Mouse (Mus musculus): ENCODE data around the gene Tbkbp1. TPM values are rescaled to one million over a fixed set of nuclear protein-coding genes. Genes with fewer than 3 reads are reported as not detected.

Tbkbp1 gene
- polyA plus RNA-seq, 1 experiment from 2014 or later: 6.5 TPM

DNA sequence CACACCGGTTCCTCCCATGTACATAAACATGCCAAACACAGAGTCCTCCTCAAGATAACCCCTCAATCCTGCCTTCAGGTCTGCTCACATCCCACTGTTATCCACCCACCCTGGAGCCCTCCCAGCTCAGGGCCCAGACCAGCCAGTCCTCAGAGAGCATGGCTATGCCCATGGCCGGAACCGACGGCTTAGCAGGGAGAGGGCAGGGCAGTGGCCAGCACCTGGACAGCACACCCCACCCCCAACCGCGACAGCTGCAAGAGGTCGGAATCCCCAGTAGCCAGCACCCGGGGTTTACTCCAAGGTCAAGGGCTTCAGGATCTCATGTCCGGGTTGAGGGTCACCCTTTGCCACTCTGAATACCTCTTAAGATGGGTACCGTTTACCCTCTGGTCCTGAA, 31.1 kb downstream of the Tbkbp1 start:
- Histone ChIP-seq H3K36me3 (replicated peaks) (no peaks in the 10 kb centered on the region), H3K4me3 (replicated peaks) (no peak overlapping the region), H3K4me2 (no peak overlapping the region), H3K27ac (no peak overlapping the region), H3K9ac (no peak overlapping the region), H3K4me1 (peaks cover 28% of the 10 kb centered on the region), H3K9me3 (no peaks in the 10 kb centered on the region), H3K27me3 (peaks cover 47% of the 10 kb centered on the region)
- no peak for ATAC-seq (ENCODE audit: low FRiP score)
- 58% methylated on average over 10 of the region's 10 CpGs for WGBS

DNA sequence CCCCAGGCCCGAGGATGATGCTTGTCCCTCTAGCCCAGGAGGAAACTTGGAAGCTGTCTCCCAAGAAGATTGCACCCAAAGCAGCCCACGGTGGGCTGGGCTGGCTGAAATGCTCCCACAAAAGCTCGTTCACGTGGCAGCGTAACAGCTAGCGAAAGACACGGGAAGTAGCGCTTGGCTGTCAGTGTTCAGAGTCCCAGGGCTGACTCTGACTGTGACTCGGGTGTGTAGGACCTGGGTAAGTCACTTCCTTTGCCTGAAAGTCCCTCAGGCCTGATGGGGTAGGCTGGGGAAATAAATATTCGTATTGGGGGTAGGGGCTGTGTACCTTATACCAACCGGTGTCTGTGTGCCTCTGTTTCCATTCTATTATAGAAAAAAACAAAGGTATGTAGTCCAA, 35.5 kb downstream of the Tbkbp1 start:
- Histone ChIP-seq H3K4me1 (peaks cover 24% of the 10 kb centered on the region), H3K9me3 (no peaks in the 10 kb centered on the region), H3K9ac (no peak overlapping the region), H3K4me2 (peak overlapping the region; percentile 69), H3K27me3 (peaks cover 85% of the 10 kb centered on the region), H3K27ac (no peak overlapping the region), H3K4me3 (replicated peaks) (peak overlapping the region; percentile 41), H3K36me3 (replicated peaks) (no peaks in the 10 kb centered on the region)
- no peak for ATAC-seq (ENCODE audit: low FRiP score)
- WGBS: 7% methylated on average over 11 of the region's 11 CpGs

DNA sequence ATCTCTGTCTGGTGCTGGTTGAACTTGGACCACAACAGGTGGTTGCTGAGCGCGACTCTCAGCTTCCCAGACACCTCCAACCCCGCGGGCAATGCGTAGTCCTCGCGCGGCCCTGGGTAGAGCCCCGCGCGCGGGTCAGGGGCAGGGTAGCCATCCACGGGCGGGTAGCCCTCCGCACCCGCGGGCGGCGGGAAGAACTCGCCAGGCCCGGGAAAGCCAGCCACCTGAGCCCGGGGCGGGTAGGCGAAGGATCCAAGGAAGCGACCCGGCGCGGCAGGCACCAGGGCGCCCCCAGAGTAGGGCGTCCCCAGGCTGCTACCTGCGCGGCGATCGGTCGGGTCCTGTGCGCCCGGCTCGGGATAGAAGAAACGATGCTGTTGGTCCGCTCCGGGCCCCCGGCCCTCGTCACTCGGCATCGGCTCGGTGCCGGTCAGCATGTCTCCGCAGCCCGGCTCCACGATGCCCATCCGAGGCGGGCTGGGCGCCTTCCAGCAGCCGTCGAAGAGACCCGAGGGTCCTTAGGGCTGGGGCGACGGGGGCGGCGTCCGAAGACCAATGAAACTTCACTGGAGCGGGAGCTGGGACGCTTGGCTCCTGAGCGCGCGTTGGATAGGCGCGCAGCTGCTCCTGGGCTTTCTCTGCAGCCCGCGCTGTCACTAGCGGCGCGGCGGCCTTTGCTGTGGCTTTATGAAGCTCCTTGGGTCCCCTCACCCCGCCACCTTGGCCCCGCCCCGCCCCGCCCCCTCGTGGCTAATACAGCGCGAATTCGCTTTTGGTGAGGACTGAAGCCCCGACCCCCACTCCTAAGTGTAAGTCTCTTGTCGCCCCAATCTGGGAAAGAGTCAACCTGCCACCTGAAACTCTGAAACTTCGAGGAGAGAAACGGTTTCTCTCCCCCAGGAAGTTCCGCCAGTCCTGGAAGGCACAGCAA, 36.4 kb downstream of the Tbkbp1 start, which contains the start of gene Tbx21:
TSS of gene Tbx21 (minus strand) at position 661 of the 931 bp plus-strand sequence.
- ATAC-seq (ENCODE audit: low FRiP score): no peak
- peak within 1 kb of the TSS; percentile 69 for H3K4me2 ChIP-seq
- peak within 1 kb of the TSS; percentile 42; the same call in 1 of the 2 replicates for H3K9ac ChIP-seq
- no peaks in the 10 kb centered on the region for H3K9me3 ChIP-seq
- under 1% methylated on average over 86 of the region's 87 CpGs for WGBS
- H3K4me3 ChIP-seq (replicated peaks): peak within 1 kb of the TSS; percentile 41
- H3K4me1 ChIP-seq: peaks cover 21% of the 10 kb centered on the region
- H3K36me3 ChIP-seq (replicated peaks): no peaks in the 10 kb centered on the region
- no peak within 1 kb of the TSS for H3K27ac ChIP-seq
- peaks cover 88% of the 10 kb centered on the region for H3K27me3 ChIP-seq

DNA sequence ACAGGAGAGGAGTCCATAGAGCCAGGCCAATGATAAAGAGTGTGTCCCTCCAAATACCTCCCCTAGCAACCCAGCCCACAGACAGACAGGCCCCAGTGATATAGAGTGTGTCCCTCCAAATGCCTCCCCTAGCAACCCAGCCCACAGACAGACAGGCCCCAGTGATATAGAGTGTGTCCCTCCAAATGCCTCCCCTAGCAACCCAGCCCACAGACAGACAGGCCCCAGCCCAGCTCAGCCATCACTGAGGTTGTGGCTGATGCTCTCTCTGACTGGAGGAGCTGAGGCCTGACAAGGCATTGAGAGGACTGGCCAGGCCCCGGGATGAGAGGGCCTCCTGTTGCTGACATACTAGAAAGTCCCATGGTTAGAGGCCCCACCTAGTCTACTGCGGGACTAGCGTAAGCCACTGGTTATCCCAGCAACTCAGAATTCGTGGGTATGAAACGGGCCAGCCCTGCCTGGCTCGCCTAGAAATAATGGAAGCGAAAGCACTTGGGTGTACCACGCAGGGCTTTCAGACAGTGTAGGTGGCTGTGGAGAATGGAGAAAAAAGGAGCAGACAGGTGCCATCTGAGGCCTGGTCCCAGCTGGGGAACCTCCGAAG, 38.7 kb downstream of the Tbkbp1 start:
- H3K27me3 ChIP-seq: peaks cover 75% of the 10 kb centered on the region
- 83% methylated on average over 9 of the region's 9 CpGs for WGBS
- no peaks in the 10 kb centered on the region for H3K9me3 ChIP-seq
- H3K36me3 ChIP-seq (replicated peaks): no peaks in the 10 kb centered on the region
- H3K9ac ChIP-seq: no peak overlapping the region
- H3K27ac ChIP-seq: no peak overlapping the region
- no peak overlapping the region for H3K4me2 ChIP-seq
- no peak for ATAC-seq (ENCODE audit: low FRiP score)
- no peak overlapping the region for H3K4me3 ChIP-seq (replicated peaks)
- peaks cover 21% of the 10 kb centered on the region for H3K4me1 ChIP-seq

DNA sequence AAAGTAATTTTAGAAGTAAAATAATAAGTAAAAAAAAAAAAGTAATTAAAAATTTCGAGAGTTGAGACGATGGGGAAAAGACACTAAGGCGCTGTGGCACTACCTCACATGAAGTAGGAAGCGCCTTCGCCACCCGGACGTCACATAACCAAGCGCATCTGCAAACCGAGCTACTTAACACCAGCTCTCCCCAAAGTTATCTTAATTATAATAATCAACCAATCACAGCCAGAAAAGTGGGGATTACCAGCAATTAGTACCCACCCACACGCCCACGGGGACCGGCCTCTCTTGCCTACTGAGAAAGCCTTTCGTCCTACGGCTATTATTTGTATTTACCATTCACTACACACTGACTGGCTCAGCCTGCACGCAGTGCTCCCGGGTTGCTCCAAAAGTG, 42.3 kb downstream of the Tbkbp1 start:
- Histone ChIP-seq H3K9ac (no peak overlapping the region), H3K9me3 (no peaks in the 10 kb centered on the region), H3K4me1 (peaks cover 3% of the 10 kb centered on the region; the same call in 1 of the 2 replicates), H3K27ac (no peak overlapping the region), H3K27me3 (peaks cover 42% of the 10 kb centered on the region), H3K4me2 (no peak overlapping the region), H3K4me3 (replicated peaks) (no peak overlapping the region), H3K36me3 (replicated peaks) (no peaks in the 10 kb centered on the region)
- WGBS: 70% methylated on average over 16 of the region's 16 CpGs
- no peak for ATAC-seq (ENCODE audit: low FRiP score)

DNA sequence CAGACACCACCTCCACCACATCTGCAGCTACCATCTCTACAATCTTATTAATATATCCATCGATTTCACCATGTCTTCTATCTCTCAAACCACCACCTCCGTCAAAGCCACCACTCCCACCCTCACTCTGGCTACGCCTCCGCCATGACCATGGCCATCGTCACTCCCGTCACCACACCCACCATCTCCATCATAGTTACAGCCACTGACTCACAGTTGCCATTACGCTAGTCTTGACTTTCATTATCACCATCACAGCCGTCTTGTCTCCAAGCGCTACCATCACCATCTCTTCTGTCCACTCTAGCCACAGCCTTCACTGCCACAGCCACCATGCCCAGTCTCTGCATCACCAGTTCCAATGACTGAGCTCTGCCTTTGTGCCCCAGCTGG, 47.2 kb downstream of the Tbkbp1 start:
- no peaks in the 10 kb centered on the region for H3K4me1 ChIP-seq

DNA sequence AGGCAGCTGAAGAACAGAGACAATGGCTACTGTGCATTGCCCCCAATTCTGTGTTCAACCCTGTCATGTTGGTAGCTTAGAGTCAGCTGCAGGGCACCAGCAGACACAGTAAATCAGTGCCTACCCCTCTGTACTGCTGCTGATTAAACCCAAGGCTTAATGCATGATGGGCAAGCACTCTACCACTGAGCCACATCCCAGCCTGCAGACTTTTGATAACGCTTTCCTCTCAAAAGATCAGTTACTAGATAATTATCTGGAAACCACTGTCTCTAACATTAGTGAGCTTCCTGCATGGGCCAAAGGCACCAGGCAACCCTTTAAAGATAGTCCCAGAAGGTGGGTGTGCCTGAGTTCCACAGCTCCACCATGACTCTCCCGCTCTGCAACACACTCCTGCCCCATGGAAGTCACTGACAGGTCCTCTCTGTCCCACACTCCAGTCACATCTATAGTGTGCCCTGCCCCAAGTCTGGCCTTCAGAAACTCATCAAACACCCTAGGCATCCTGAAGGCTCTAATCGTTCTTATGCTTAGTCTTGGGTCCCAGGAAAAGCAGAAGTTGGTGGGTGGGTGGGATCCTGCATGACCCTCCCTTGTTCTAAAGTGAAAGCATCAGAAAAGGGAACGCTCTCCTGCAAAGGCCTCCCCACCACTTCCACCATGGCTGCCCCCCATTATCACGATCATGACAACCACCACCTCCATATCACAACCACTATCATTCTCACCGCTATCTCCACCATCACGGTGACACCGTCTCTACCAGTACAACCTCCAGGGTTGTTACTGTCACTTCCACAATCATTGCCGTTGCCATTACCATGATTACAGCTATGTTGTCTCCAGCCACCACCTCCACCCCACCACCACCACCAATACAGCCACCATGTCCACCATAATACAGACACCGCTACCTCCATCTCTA, 47.9 kb downstream of the Tbkbp1 start:
- Histone ChIP-seq H3K4me2 (no peak overlapping the region), H3K4me1 (0 out of 2 replicates have a peak, but pooled peaks cover 3% of the 10 kb centered on the region), H3K9ac (no peak overlapping the region), H3K4me3 (replicated peaks) (no peak overlapping the region), H3K27ac (no peak overlapping the region), H3K9me3 (no peaks in the 10 kb centered on the region), H3K36me3 (replicated peaks) (no peaks in the 10 kb centered on the region), H3K27me3 (peaks cover 33% of the 10 kb centered on the region)
- ATAC-seq (ENCODE audit: low FRiP score): no peak
- 95% methylated on average over 10 of the region's 10 CpGs for WGBS

More for the DNA sequence above, 47.2 kb downstream of the Tbkbp1 start:
- peaks cover 26% of the 10 kb centered on the region for H3K27me3 ChIP-seq
- H3K9me3 ChIP-seq: no peaks in the 10 kb centered on the region
- ATAC-seq (ENCODE audit: low FRiP score): no peak
- WGBS: 94% methylated on average over 9 of the region's 9 CpGs
- no peak overlapping the region for H3K4me3 ChIP-seq (replicated peaks)
- H3K4me2 ChIP-seq: no peak overlapping the region
- no peak overlapping the region for H3K9ac ChIP-seq
- H3K36me3 ChIP-seq (replicated peaks): no peaks in the 10 kb centered on the region
- H3K27ac ChIP-seq: no peak overlapping the region

DNA sequence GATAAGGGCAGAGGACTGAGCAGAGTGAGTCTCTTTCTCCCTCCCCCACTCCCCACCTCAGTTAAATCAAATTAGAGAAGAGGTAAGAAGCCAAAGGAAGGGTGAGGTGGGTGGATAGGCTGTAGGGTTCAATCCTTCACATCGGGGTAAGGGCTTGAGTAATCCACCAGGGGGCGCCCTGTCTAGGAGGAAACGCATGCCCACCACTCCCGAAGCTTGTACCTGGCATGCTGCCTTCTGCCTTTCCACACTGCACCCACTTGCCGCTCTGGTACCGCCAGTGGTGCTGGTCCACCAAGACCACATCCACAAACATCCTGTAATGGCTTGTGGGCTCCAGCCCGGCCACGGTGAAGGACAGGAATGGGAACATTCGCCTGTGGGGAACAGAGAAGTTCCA, 49.6 kb downstream of the Tbkbp1 start:
- H3K9me3 ChIP-seq: no peaks in the 10 kb centered on the region
- H3K36me3 ChIP-seq (replicated peaks): no peaks in the 10 kb centered on the region
- H3K4me1 ChIP-seq: 0 out of 2 replicates have a peak, but pooled peaks cover 3% of the 10 kb centered on the region
- peaks cover 41% of the 10 kb centered on the region for H3K27me3 ChIP-seq
- H3K9ac ChIP-seq: no peak overlapping the region
- no peak overlapping the region for H3K4me3 ChIP-seq (replicated peaks)
- WGBS: 23% methylated on average over 9 of the region's 9 CpGs
- ATAC-seq (ENCODE audit: low FRiP score): no peak
- no peak overlapping the region for H3K27ac ChIP-seq
- no peak overlapping the region for H3K4me2 ChIP-seq

DNA sequence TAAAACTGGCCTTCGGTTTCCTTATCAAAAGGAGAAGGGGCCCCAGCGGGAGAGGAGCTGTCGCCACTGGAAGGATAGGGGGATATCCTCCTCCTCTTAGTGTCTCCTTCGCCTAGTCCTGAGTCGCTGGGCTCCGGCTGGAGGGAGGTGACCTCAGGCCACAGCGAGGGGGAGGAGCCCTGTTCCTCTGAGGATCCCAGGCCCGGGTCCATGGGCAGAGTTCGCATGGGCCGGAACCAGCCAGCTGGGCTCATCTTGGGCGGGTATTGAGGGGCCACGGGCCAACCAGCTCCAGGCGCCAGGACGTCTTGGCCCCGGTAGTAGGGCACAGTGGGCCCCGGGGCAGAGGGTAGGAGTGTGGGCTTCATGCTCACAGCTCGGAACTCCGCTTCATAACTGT, 52.5 kb downstream of the Tbkbp1 start:
- WGBS: 28% methylated on average over 18 of the region's 18 CpGs
- Histone ChIP-seq H3K4me1 (0 out of 2 replicates have a peak, but pooled peaks cover 3% of the 10 kb centered on the region), H3K9me3 (no peaks in the 10 kb centered on the region), H3K4me3 (replicated peaks) (no peak overlapping the region), H3K9ac (no peak overlapping the region), H3K36me3 (replicated peaks) (no peaks in the 10 kb centered on the region), H3K27me3 (peaks cover 37% of the 10 kb centered on the region), H3K4me2 (no peak overlapping the region), H3K27ac (no peak overlapping the region)
- ATAC-seq (ENCODE audit: low FRiP score): no peak

DNA sequence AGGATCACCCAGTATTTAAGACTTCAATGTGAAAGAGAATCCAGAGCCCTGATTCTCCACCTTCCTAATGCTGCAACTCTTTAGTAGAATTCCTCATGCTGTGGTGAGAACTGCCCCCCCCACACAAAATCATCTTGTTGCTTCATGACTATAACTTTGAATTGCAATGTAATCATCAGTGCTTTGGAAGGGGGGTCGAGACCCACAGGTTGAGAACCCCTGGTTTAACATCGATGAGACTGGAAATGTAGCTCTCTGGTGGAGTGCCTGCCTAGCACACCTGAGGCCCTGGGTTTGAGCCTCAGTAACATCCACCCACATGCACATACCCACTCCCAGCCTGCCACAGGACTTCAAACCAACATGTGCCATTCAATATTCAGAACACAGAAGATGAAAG, 56.7 kb downstream of the Tbkbp1 start:
- H3K36me3 ChIP-seq (replicated peaks): no peaks in the 10 kb centered on the region
- H3K4me1 ChIP-seq: 0 out of 2 replicates have a peak, but pooled peaks cover 3% of the 10 kb centered on the region
- H3K4me2 ChIP-seq: no peak overlapping the region
- 67% methylated on average over 2 of the region's 2 CpGs for WGBS
- peaks cover 20% of the 10 kb centered on the region for H3K27me3 ChIP-seq
- no peak overlapping the region for H3K27ac ChIP-seq
- no peaks in the 10 kb centered on the region for H3K9me3 ChIP-seq
- no peak overlapping the region for H3K9ac ChIP-seq
- no peak overlapping the region for H3K4me3 ChIP-seq (replicated peaks)
- ATAC-seq (ENCODE audit: low FRiP score): no peak

DNA sequence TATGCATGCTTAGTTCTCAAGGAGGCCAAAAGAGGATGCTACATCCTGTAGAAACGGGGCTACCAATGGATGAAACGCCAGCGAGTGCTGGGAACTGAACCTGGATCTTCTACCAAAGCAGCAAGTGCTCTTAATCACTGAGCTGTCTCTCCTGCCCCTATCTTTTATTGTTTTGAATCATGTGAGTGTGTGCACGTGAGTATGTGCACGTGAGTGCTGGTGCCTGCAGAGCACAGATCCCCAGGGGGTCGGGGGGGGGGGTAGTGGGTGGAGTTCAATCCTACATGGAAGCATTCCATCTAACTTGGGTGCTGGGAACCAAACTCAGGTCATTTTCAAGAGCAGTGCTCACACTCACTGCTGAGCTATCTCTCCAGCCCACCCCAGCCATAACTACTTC, 64.9 kb downstream of the Tbkbp1 start:
- peaks cover 20% of the 10 kb centered on the region for H3K27me3 ChIP-seq
- no peak for ATAC-seq (ENCODE audit: low FRiP score)
- peaks cover 7% of the 10 kb centered on the region; the same call in 1 of the 2 replicates for H3K4me1 ChIP-seq
- no peak overlapping the region for H3K4me3 ChIP-seq (replicated peaks)
- H3K36me3 ChIP-seq (replicated peaks): no peaks in the 10 kb centered on the region
- no peak overlapping the region for H3K4me2 ChIP-seq
- no peak overlapping the region for H3K27ac ChIP-seq
- H3K9ac ChIP-seq: no peak overlapping the region
- 0 out of 2 replicates have a peak, but pooled peaks cover 2% of the 10 kb centered on the region for H3K9me3 ChIP-seq
- 72% methylated on average over 6 of the region's 6 CpGs for WGBS
